Mouse (Mus musculus) CD4-positive naive resting alpha-beta T cell, adult 57 days (primary cell): ENCODE data around the gene Aqp6. TPM values are rescaled to one million over a fixed set of nuclear protein-coding genes. Genes with fewer than 3 reads are reported as not detected.

Experiments
- total RNA-seq: library from RNA; stranded (reverse); gene quantifications from one replicate; pipeline ENCODE4 v1.2.4, GENCODE M21; 2023

Aqp6 gene
- total RNA-seq: not detected

DNA sequence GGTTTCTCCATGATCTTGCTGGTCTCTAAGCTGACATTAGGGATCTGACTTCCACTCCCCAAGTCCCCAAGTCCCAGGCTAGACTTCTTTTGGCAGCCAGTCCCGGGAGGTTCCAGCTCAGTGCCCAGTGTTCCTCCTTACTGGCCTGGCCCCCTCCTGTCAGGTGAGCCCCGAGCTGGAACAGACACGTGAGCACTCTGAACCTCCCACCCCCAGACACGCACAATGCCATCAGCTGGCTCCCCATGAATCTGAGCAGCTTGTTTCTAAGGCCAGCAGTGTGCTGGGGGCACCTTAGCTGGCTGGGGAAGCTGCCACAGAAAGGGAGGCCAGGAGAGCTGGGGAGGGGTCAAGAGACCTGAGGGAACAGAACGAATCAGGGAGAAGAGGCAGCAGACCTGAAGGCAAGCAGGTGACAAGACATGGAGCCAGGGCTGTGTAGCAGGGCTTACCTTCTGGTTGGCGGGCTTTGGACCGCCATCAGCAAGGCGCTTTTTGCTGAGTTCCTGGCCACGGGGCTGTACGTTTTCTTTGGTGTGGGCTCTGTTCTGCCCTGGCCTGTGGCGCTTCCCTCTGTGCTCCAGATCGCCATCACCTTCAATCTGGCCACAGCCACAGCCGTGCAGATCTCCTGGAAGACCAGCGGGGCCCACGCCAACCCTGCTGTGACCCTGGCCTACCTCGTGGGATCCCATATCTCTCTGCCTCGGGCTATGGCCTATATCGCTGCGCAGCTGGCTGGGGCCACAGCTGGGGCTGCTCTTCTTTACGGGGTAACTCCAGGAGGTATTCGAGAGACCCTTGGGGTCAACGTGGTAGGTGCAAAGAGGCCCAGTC is at the start of gene Aqp6:
Gene Aqp6, plus strand, starts transcription at position 415 of the 837 bp plus-strand sequence.

DNA sequence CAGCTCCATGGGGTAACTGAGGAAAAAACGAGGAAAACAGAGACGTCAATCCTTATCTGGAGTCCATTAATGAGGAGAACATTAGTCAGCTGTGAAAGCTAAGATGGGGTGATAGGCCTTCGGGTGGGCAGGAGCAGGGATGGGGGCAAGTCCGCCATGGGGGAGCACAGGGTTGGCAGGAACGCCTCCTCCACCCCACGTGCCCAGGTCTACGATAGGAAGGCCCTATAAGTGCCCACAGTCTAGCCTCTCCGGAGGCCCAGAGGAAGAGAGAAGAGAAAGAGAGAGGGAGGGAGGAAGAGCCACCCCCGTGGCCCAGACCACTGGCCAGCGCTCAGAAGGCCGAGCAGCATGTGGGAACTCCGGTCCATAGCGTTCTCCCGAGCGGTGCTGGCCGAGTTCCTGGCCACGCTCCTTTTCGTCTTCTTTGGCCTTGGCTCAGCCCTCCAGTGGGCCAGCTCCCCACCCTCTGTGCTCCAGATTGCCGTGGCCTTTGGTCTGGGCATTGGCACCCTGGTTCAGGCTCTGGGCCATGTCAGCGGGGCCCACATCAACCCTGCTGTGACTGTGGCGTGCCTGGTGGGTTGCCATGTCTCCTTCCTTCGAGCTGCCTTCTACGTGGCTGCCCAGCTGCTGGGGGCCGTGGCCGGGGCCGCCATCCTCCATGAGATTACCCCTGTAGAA is 22.3 kb upstream of the Aqp6 start, which contains the start of gene Aqp2:
Gene Aqp2, plus strand, starts transcription at position 254 of the 684 bp plus-strand sequence.

DNA sequence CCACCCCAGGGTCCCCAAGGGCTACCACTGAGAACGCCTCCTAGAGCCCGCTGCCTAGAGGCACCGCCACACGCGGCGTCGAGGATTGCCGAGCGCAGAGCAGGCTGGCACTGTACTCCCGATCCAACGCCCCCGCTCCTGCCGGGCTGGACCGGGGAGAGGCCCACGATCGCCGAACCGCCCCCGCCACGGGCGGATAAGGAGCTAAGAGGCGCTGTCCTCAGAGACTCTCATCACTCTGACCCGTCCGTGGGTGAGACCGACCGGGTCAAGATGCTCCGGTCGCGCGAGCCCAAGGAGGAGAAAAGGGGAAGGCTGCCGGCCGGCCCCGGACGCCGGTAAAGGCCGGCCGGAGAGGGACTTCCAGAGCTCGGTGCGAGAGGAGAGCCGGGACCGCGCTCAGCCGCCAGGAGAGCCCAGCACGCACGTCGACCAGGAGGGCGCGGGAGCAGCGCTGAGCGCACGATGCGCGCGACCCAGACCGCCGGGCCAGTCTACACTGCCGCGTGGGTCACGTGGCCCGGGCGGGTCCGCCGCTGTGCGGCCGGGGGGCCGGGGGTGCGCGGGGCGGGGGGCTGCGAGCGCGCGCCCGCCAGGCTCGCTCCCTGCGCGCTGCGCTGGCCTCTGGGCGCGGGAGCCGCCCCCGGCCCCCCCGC is 10.6 kb upstream of the Aqp6 start, which contains the start of gene Aqp5:
Gene Aqp5, plus strand, starts transcription at position 354 of the 656 bp plus-strand sequence.

DNA sequence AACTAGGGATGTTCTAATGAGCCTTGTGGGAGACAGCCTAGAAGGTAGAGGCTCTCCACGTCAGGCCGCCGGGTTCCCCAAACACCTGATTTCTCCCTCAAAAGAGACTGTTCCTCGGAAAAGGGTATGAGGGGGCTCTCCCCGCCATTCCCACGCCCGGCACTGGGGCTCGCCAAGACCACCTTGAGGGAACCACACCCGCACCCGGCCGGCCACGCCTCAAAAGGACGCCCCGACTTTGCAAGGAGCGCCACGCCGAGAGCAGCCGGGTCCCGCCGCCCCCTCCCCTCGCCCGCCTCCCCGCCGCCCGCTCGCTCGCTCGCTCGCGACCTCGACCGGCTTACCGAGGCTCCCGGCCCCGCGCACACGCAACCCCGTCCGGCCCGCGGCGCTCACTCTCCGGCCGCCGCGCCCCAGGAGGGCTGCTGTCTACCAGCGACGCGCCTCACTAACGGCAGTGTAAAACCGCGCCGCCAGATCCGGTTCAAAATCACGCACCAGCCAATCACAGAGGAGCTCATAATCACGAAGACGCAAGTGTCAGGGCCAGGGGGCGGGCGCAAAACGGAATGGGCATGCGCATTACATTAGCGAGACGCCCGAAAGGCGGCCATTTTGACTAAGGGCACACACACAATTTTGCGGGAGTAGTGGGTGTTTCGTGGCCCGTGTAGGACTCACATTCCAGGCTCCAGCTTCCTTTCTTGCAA is 50.1 kb downstream of the Aqp6 start, which contains the start of gene Racgap1:
Gene Racgap1, minus strand, starts transcription at position 494 of the 710 bp plus-strand sequence.

Other genes starting within 250 kb of the Aqp6 start
- gene Fmnl3, start 230.9 kb upstream of the Aqp6 start, total RNA-seq: 50.0 TPM
- gene Tmbim6, start 208.5 kb upstream of the Aqp6 start, total RNA-seq: 425 TPM
- 45.3 TPM for gene Nckap5l, start 143.7 kb upstream of the Aqp6 start, total RNA-seq
- 7.4 TPM for gene Bcdin3d, start 126.7 kb upstream of the Aqp6 start, total RNA-seq
- gene Faim2, start 73.2 kb upstream of the Aqp6 start, total RNA-seq: not detected
- not detected for gene Aqp2, start 22.3 kb upstream of the Aqp6 start, total RNA-seq
- gene Aqp5, start 10.6 kb upstream of the Aqp6 start, total RNA-seq: not detected
- gene Racgap1, start 50.3 kb downstream of the Aqp6 start, total RNA-seq: 5.6 TPM
- gene Asic1, start 69.0 kb downstream of the Aqp6 start, total RNA-seq: not detected
- 64.4 TPM for gene Smarcd1, start 100.7 kb downstream of the Aqp6 start, total RNA-seq
- 2.7 TPM for gene Gm17349, start 104.1 kb downstream of the Aqp6 start, total RNA-seq
- 1.1 TPM for gene Gpd1, start 116.1 kb downstream of the Aqp6 start, total RNA-seq
- gene Cox14, start 124.2 kb downstream of the Aqp6 start, total RNA-seq: 52.7 TPM
- 61.0 TPM for gene Cers5, start 171.5 kb downstream of the Aqp6 start, total RNA-seq